Mouse (Mus musculus) ES-E14 (cell line): ENCODE data around the gene Map3k21.

Source experiments
- CHD2 ChIP-seq: IDR thresholded peaks from 2 replicates; pipeline ENCODE4 v1.6.1; 2014; ENCODE audit warnings: mild to moderate bottlenecking, low read depth, low read length, inconsistent platforms
- HCFC1 ChIP-seq: IDR thresholded peaks from 2 replicates; pipeline ENCODE4 v1.6.1; 2012; ENCODE audit warnings: low read length, inconsistent platforms, borderline replicate concordance; ENCODE audit not compliant: insufficient read depth
- ZC3H11A ChIP-seq: IDR thresholded peaks from 2 replicates; pipeline ENCODE4 v1.6.1; 2012; ENCODE audit warnings: low read depth, mild to moderate bottlenecking, inconsistent platforms, low read length, borderline replicate concordance
- ZNF384 ChIP-seq: IDR thresholded peaks from 2 replicates; pipeline ENCODE4 v1.6.1; 2012; ENCODE audit warnings: low read depth, low read length, inconsistent platforms

DNA sequence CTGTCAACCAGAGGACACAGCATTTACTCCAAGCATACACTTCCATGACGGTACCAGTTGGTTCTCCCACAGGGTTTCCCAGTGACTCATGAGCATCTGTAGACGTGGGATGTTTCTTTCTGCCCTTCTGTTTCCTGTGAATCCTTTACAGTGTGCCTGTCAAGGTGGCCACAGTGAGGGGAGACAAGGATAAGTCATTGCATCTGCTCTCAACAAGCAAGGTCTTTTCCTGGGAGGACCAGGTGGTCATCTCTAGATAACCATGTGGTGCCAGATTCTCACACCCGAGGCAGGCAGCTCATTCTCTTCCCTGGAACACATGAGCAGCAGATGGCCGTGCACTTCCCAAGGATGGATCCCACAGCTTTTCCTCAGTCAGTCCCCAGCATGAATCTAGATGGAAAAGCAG, 49.1 kb downstream of the Map3k21 start:
- no peak for TF ChIP-seq HCFC1
- no peak for TF ChIP-seq ZNF384
- TF ChIP-seq CHD2 = no peak
- no peak for TF ChIP-seq ZC3H11A
